Mouse (Mus musculus): Measurements from ENCODE around the gene Lsamp. TPM values are rescaled to one million over a fixed set of nuclear protein-coding genes. Genes with fewer than 3 reads are reported as not detected.

Lsamp gene
- polyA plus RNA-seq, 1 experiment from 2014 or later, result 0.20 TPM

DNA sequence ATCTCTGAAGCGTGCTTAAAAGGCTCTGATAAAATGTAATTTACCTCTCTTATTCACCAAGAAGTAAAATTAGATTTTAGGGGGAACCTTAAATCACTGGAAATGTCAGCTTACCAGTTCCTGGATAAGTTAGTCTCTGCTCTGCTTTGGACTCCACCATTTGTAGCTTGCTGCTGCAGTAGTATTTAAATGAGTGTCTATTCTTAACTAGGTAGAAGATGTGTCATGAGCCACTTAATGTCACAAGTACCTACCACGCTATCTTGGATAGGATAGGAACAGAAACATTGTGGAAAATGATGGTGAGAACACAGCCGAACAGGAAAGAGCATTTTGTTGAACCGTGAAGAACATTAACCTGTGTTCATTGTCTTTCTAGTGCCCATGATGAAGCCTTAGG lies 1929.2 kb downstream of the Lsamp start:
- Histone ChIP-seq H3K4me2 (replicated peaks; ENCODE audit: low read depth, low read length) (no peak overlapping the region), H3K36me3 (ENCODE audit: insufficient read depth, low read length) (no peaks in the 10 kb centered on the region), H3K4me3 (ENCODE audit: low read depth, low read length) (no peak overlapping the region), H3K27ac (ENCODE audit: low read length) (no peak overlapping the region), H3K9ac (replicated peaks; ENCODE audit: low read depth) (no peak overlapping the region), H3K9me3 (ENCODE audit: low read length) (no peaks in the 10 kb centered on the region), H3K4me1 (ENCODE audit: insufficient read depth, low read depth, low read length) (no peaks in the 10 kb centered on the region), H3K27me3 (replicated peaks; ENCODE audit: insufficient read depth, low read length) (no peaks in the 10 kb centered on the region)
- TF ChIP-seq CTCF (IDR thresholded peaks at IDR 0.05) (no peak), EP300 (IDR thresholded peaks at IDR 0.05) (no peak)
- DNase-seq (ENCODE audit: low spot score), result no peak
- 79% methylated on average over 4 of the region's 4 CpGs for WGBS
- no peak for ATAC-seq

DNA sequence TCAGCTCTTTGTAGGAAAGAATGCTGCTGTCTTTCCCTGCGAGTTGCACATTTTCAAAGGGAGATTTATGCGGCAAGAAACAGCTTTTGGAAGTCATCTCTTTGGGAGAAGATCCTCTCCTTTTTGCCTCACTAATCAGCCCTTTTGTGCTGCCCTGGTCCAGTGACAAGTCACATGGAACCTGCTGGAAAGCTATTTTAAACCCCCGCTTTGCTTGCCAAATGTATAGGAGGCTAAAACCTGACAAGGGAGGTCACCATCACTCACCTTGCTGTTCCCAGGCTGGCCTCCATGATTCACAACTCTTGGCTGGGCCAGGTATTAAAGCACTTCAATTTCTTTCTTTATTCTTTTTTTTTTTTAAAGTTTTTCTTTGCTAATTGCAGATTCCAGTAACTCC lies 1932.2 kb downstream of the Lsamp start:
- H3K9me3 ChIP-seq (ENCODE audit: low read length), result no peaks in the 10 kb centered on the region
- WGBS, result 89% methylated on average over 3 of the region's 3 CpGs

DNA sequence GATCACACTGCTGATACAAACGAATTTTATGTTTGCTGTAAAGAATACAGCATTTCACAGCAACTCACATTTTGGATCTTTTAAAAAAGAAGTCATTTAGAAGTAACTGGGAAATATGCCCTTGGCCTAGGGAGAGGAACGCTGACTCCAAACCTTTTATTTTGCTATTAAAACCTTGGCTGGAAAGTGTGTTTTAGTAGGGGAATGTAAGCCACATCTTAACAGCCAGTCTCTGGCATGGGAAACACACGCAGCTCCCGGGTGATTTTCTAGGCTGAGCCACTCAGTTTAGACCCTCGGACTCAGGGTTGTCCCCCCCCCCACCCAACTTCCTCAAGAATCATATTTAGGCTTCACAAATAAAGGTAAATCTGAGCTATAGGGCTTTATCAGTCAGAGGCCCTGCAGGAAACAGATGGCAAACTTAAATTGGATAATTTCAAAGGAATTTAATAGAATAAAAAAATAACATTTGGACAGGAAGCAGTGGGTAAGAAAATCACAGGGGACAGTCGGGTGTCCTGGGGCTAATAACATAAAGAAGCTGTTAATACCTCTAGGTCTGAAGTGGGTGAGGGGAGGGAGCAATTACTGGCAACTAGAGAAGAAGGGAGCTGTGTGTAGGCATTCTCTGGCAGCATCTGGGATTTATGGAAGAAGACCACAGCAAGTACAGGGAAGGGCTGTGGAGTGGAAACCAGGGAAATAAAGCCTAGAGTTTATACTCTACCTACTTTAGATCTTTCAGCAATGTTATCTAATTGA lies 1933.1 kb downstream of the Lsamp start:
- Histone ChIP-seq H3K4me1 (ENCODE audit: insufficient read depth, low read depth, low read length) (no peaks in the 10 kb centered on the region), H3K36me3 (ENCODE audit: insufficient read depth, low read length) (no peaks in the 10 kb centered on the region), H3K4me3 (ENCODE audit: low read depth, low read length) (no peak overlapping the region), H3K9ac (replicated peaks; ENCODE audit: low read depth) (no peak overlapping the region), H3K4me2 (replicated peaks; ENCODE audit: low read depth, low read length) (no peak overlapping the region), H3K27ac (ENCODE audit: low read length) (no peak overlapping the region), H3K27me3 (replicated peaks; ENCODE audit: insufficient read depth, low read length) (no peaks in the 10 kb centered on the region), H3K9me3 (ENCODE audit: low read length) (no peaks in the 10 kb centered on the region)
- ATAC-seq, result no peak
- TF ChIP-seq CTCF (IDR thresholded peaks at IDR 0.05) (no peak), EP300 (IDR thresholded peaks at IDR 0.05) (no peak)
- no peak for DNase-seq (ENCODE audit: low spot score)
- 51% methylated on average over 6 of the region's 6 CpGs for WGBS

More for the DNA sequence above, 1932.2 kb downstream of the Lsamp start:
- Histone ChIP-seq H3K9ac (replicated peaks; ENCODE audit: low read depth) (no peak overlapping the region), H3K4me1 (ENCODE audit: insufficient read depth, low read depth, low read length) (no peaks in the 10 kb centered on the region), H3K27ac (ENCODE audit: low read length) (no peak overlapping the region), H3K4me3 (ENCODE audit: low read depth, low read length) (no peak overlapping the region), H3K27me3 (replicated peaks; ENCODE audit: insufficient read depth, low read length) (no peaks in the 10 kb centered on the region), H3K4me2 (replicated peaks; ENCODE audit: low read depth, low read length) (no peak overlapping the region), H3K36me3 (ENCODE audit: insufficient read depth, low read length) (no peaks in the 10 kb centered on the region)
- TF ChIP-seq CTCF (IDR thresholded peaks at IDR 0.05) (no peak), EP300 (IDR thresholded peaks at IDR 0.05) (no peak)
- ATAC-seq (no peak), DNase-seq (ENCODE audit: low spot score) (no peak)

DNA sequence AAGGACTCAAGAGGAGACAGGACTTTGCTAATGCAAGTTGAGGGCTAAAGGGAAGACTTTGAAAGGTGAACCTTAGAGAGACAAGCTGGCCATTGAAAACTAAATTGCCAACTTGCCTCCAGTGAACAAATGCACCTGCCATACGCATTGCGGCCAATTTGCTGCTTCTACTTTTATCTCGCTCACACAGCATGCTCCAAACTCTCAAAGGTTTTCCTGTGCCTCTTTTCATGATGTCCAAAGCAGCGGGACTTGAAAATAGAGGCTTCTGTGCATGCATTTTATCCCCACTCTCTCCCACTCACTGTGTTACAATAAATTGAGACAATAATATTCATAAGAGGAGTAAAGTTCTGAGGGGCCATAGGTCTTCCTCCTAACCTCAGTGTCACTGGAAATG lies 1945.4 kb downstream of the Lsamp start:
- no peaks in the 10 kb centered on the region for H3K27me3 ChIP-seq (replicated peaks; ENCODE audit: insufficient read depth, low read length)
- H3K4me1 ChIP-seq (ENCODE audit: insufficient read depth, low read depth, low read length), result no peaks in the 10 kb centered on the region
- H3K9ac ChIP-seq (replicated peaks; ENCODE audit: low read depth), result no peak overlapping the region
- no peak overlapping the region for H3K4me3 ChIP-seq (ENCODE audit: low read depth, low read length)
- H3K9me3 ChIP-seq (ENCODE audit: low read length), result no peaks in the 10 kb centered on the region
- ATAC-seq, result no peak
- H3K27ac ChIP-seq (ENCODE audit: low read length), result no peak overlapping the region
- no peak for TF ChIP-seq CTCF (IDR thresholded peaks at IDR 0.05)
- TF ChIP-seq EP300 (IDR thresholded peaks at IDR 0.05), result no peak
- no peaks in the 10 kb centered on the region for H3K36me3 ChIP-seq (ENCODE audit: insufficient read depth, low read length)
- no peak for DNase-seq (ENCODE audit: low spot score)
- no peak overlapping the region for H3K4me2 ChIP-seq (replicated peaks; ENCODE audit: low read depth, low read length)
- WGBS, result 83% methylated on average over 4 of the region's 4 CpGs

DNA sequence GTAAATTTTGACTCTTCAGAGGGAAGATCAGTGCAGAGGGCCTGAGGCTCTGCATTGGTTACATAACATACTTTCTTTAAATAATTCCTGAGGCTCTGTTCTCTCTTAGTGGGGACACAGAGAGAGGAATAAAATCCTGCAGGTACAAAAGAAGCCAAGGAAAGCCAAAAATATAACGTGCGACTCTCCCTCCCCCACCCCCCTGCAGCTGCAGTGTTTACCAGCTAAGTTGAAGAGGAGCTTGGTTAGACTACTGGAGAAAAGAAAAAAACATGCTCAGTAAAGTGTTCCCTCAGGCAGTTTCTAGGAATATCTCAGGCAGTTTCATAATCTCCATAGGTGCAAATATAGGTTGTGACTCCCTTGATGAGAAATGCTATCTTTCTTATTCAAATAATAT lies 1951.5 kb downstream of the Lsamp start:
- Histone ChIP-seq H3K27me3 (replicated peaks; ENCODE audit: insufficient read depth, low read length) (no peaks in the 10 kb centered on the region), H3K4me3 (ENCODE audit: low read depth, low read length) (no peak overlapping the region), H3K9me3 (ENCODE audit: low read length) (no peaks in the 10 kb centered on the region), H3K9ac (replicated peaks; ENCODE audit: low read depth) (no peak overlapping the region), H3K27ac (ENCODE audit: low read length) (no peak overlapping the region), H3K36me3 (ENCODE audit: insufficient read depth, low read length) (no peaks in the 10 kb centered on the region), H3K4me1 (ENCODE audit: insufficient read depth, low read depth, low read length) (no peaks in the 10 kb centered on the region), H3K4me2 (replicated peaks; ENCODE audit: low read depth, low read length) (no peak overlapping the region)
- DNase-seq (ENCODE audit: low spot score) (no peak), ATAC-seq (no peak)
- TF ChIP-seq CTCF (IDR thresholded peaks at IDR 0.05) (no peak), EP300 (IDR thresholded peaks at IDR 0.05) (no peak)
- WGBS, result 60% methylated on average over 2 of the region's 2 CpGs

DNA sequence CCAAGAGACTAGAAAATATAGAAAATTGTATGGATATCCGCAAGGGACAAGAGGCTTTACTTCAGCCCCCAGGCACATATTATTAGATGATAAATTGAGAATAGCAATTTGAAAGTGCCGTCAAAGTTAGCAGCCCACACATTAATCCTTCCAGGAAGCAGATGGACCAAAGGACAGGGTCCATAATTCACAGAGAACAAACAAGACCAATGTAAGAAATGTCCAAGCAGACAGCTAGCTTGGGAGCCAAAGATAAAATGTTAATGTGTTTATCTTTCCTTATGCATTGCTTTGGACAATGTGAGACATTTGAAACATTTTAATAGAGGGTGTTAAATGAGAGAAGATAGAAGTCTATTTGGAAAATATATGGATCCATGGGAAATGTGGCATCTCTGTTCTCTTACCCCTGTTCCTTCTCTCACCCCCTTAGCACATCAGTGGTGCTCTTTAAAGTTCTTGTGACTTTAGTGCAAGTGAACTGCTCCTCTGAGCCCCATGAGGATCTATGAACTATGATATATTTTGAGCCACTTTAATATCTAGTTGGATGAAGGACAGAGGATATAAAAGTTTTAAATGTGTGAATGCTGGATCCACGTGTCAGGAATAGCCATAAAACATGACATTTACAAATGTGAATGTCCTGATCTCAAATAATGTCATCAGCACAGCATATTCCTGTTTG lies 1952.9 kb downstream of the Lsamp start:
- Histone ChIP-seq H3K4me2 (replicated peaks; ENCODE audit: low read depth, low read length) (no peak overlapping the region), H3K9ac (replicated peaks; ENCODE audit: low read depth) (no peak overlapping the region), H3K27ac (ENCODE audit: low read length) (no peak overlapping the region), H3K9me3 (ENCODE audit: low read length) (no peaks in the 10 kb centered on the region), H3K4me1 (ENCODE audit: insufficient read depth, low read depth, low read length) (no peaks in the 10 kb centered on the region), H3K4me3 (ENCODE audit: low read depth, low read length) (no peak overlapping the region), H3K27me3 (replicated peaks; ENCODE audit: insufficient read depth, low read length) (no peaks in the 10 kb centered on the region), H3K36me3 (ENCODE audit: insufficient read depth, low read length) (no peaks in the 10 kb centered on the region)
- TF ChIP-seq EP300 (IDR thresholded peaks at IDR 0.05) (no peak), CTCF (IDR thresholded peaks at IDR 0.05) (no peak)
- WGBS, result 54% methylated on average over 3 of the region's 3 CpGs
- no peak for ATAC-seq
- DNase-seq (ENCODE audit: low spot score), result no peak
